Mouse (Mus musculus) embryo, embryonic 9.5 days (tissue): ENCODE measurements around the gene Gjb5.

Experiments
- DNase-seq: peaks from one replicate; pipeline ENCODE4 v3.0.0-alpha.2; 2017; ENCODE audit errors: extremely low spot score

The Gjb5 gene

GRCm38 (mm10) chr4:127311561-127311960, 46.4 kb downstream of the Gjb5 start:
- DNase-seq, result no peak

- no peak for DNase-seq
Measured at GRCm38 (mm10) chr4:127306915-127307314, 51.1 kb downstream of the Gjb5 start.
